Mouse (Mus musculus): ENCODE measurements around the gene Rerg. TPM values are rescaled to one million over a fixed set of nuclear protein-coding genes. Genes with fewer than 3 reads are reported as not detected.

Rerg gene
- 1 to 10 TPM in 1 of 2 experiments, under 1 TPM in 1; 0.97 to 1.1 TPM for total RNA-seq (2021)
- long read RNA-seq, experiment 1, partial matches to known transcripts: 0 of 1 reads
- long read RNA-seq, experiment 1, other reads (novel, unspliced or antisense): 0 of 1 reads
- long read RNA-seq, experiment 2, partial matches to known transcripts: 0 of 4 reads
- long read RNA-seq, experiment 2, other reads (novel, unspliced or antisense): 1 of 4 reads

- DNase-seq: no peak
Measured at GRCm38 (mm10) chr6:137170226-137170625, at the start of gene Rerg. TSS of gene Rerg (minus strand) at chr6:137170497.

- DNase-seq: no peak
Measured at GRCm38 (mm10) chr6:137217841-137218463, 47.7 kb upstream of the Rerg start.

- no peak for DNase-seq
Measured at GRCm38 (mm10) chr6:137211441-137211840, 41.1 kb upstream of the Rerg start.

- DNase-seq: no peak
Measured at GRCm38 (mm10) chr6:137210991-137211390, 40.7 kb upstream of the Rerg start.

GRCm38 (mm10) chr6:137209992-137210391, 39.7 kb upstream of the Rerg start:
- DNase-seq: peak; percentile 14

- DNase-seq: no peak
Measured at GRCm38 (mm10) chr6:137207126-137207525, 36.8 kb upstream of the Rerg start.

- DNase-seq: no peak
Measured at GRCm38 (mm10) chr6:137205662-137206400, 35.5 kb upstream of the Rerg start.

GRCm38 (mm10) chr6:137202661-137203060, 32.4 kb upstream of the Rerg start:
- no peak for DNase-seq

- DNase-seq: no peak
Measured at GRCm38 (mm10) chr6:137201578-137201977, 31.3 kb upstream of the Rerg start.

- no peak for DNase-seq
Measured at GRCm38 (mm10) chr6:137201166-137201565, 30.9 kb upstream of the Rerg start.

- no peak for DNase-seq
Measured at GRCm38 (mm10) chr6:137192063-137192462, 21.8 kb upstream of the Rerg start.

GRCm38 (mm10) chr6:137191026-137191425, 20.7 kb upstream of the Rerg start:
- no peak for DNase-seq

- DNase-seq: no peak
Measured at GRCm38 (mm10) chr6:137190577-137190976, 20.3 kb upstream of the Rerg start.

- DNase-seq: no peak
Measured at GRCm38 (mm10) chr6:137188375-137188926, 18.2 kb upstream of the Rerg start.

- DNase-seq: no peak
Measured at GRCm38 (mm10) chr6:137187426-137187825, 17.1 kb upstream of the Rerg start.

GRCm38 (mm10) chr6:137180636-137181035, 10.3 kb upstream of the Rerg start:
- DNase-seq: no peak

- DNase-seq: no peak
Measured at GRCm38 (mm10) chr6:137180115-137180514, 9.8 kb upstream of the Rerg start.

- no peak for DNase-seq
Measured at GRCm38 (mm10) chr6:137179026-137179425, 8.7 kb upstream of the Rerg start.

- no peak for DNase-seq
Measured at GRCm38 (mm10) chr6:137170646-137171045, 349 bp upstream of the Rerg start.

GRCm38 (mm10) chr6:137169171-137169968, 927 bp downstream of the Rerg start:
- DNase-seq: peak; percentile 80

- no peak for DNase-seq
Measured at GRCm38 (mm10) chr6:137166843-137167242, 3.5 kb downstream of the Rerg start.

GRCm38 (mm10) chr6:137163571-137163970, 6.7 kb downstream of the Rerg start:
- DNase-seq: no peak

Measured in gastrocnemius, postnatal 25 days (tissue).